Mouse (Mus musculus) heart, adult 2 months (tissue): ENCODE results near the gene 1700102P08Rik.

Experiments used
- CTCF ChIP-seq: fragments of 200-600 bp; IDR thresholded peaks from 2 replicates; pipeline ENCODE4 v1.8.1; 2022; ENCODE audit warnings: antibody characterized with exemption, mild to moderate bottlenecking, moderate library complexity
- POLR2A ChIP-seq: fragments of 200-500 bp; IDR thresholded peaks from 2 replicates; pipeline ENCODE4 v1.6.1; 2011; ENCODE audit warnings: mild to moderate bottlenecking, low read depth, low read length, control low read depth; ENCODE audit not compliant: insufficient read depth

DNA sequence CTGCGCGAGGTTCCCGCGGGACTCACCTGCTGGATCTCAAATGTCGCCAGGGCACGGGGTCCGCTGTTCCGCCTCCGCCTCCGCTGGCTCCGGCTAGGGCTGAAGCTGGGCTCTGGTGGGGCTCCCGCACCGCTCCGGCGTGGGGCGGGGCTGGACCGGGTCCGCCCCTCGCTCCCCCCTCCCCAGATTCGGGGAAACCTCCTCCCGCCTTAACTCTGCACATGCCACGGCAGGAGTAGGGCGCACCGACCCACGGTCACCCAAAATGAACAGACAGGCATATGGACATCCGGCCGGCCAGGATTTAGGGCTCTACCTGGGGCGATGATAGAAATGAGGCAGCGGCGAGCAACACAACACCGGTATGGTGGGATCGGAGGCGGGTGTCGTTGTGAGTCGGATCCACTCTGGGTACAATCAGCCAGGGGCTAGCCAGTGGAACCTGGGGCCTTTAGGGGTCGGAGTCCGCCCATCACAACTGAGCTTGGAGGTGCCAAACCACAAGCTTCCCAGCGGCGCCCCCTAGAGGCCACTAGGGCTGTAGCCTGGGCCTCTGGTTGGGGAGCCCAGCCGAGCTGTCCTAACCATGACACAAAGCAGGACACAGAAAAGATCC is 59.8 kb downstream of the 1700102P08Rik start:
- TF ChIP-seq CTCF = peak; percentile 100
- no peak for TF ChIP-seq POLR2A
